In the genomic region with DNA sequence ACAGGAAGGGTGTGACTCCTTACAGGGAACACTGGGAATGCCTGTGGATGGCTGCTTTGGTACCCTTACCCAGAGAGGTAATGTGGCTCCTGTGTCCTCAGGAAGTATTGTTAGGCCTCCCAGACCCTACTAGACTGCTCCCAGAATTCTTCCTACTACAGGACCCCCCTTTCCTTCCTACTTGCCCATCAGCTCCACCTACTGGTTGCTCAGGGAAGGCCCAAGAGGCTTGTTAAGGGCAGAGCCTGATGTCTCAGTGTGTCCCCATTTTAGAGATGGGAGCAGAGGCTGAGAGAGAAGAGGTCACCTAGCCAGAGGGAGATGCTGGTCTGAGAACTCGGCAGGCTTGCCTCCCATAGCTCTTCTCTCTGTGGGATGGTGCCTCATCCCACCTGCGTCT, we compare ENCODE assay signal across 9 mouse cellular contexts.
DNase-seq lines count a peak whose midpoint lies in the region; ATAC-seq lines count a peak whose summit lies in the region.
"Had no signal": no experiment of that assay in that cellular context is flagged by ENCODE, and none has a peak within 500 bp of the region (broad histone marks: within the 10 kb centered on the region; RNA-seq: fewer than 3 reads in every experiment).

No protein-coding gene starts in this region.

- H3K36me3 ChIP-seq in hindbrain, embryonic 10.5 days = no peaks in the 10 kb centered on the region
- H3K36me3 ChIP-seq in hindbrain, embryonic 16.5 days (ENCODE audit: control insufficient read depth, insufficient read depth, low read length) = no peaks in the 10 kb centered on the region
- H3K36me3 ChIP-seq: midbrain, embryonic 12.5 days had no signal

- H3K4me1 ChIP-seq in hindbrain, embryonic 10.5 days (replicated peaks) = peaks cover 36% of the 10 kb centered on the region
- H3K4me1 ChIP-seq in hindbrain, embryonic 16.5 days (ENCODE audit: control insufficient read depth, insufficient read depth, low read depth, low read length) = peaks cover 6% of the 10 kb centered on the region; the same call in 1 of the 2 replicates

- WGBS in hindbrain, embryonic 10.5 days = 82% methylated on average over 2 of the region's 2 CpGs
- 72% methylated on average over 2 of the region's 2 CpGs for WGBS in hindbrain, embryonic 16.5 days

- peak; percentile 43 for DNase-seq in hindbrain, embryonic 10.5 days (ENCODE audit: low spot score)
- DNase-seq in B cell, adult 2 months = peak; percentile 33 to 37
- DNase-seq in adrenal gland, postnatal 25 days = peak; percentile 58
- DNase-seq in layer of hippocampus, adult 9-10 months (ENCODE audit: low spot score) = peak; percentile 38
- peak; percentile 65 for DNase-seq in thymus, postnatal 25 days
- no peak for DNase-seq in ovary, adult 18-20 months (ENCODE audit: low spot score)
- DNase-seq in cerebellum, adult 8-10 months = no peak

- H3K4me2 ChIP-seq in hindbrain, embryonic 16.5 days (ENCODE audit: low read length) = no peak overlapping the region
- H3K4me2 ChIP-seq: midbrain, embryonic 12.5 days had no signal

- H3K4me3 ChIP-seq in hindbrain, embryonic 10.5 days = no peak overlapping the region
- H3K4me3 ChIP-seq in hindbrain, embryonic 16.5 days (ENCODE audit: low read length) = no peak overlapping the region
- H3K4me3 ChIP-seq: midbrain, embryonic 12.5 days had no signal

- H3K9me3 ChIP-seq in hindbrain, embryonic 10.5 days = no peaks in the 10 kb centered on the region
- H3K9me3 ChIP-seq in hindbrain, embryonic 16.5 days (ENCODE audit: control insufficient read depth, low read length) = no peaks in the 10 kb centered on the region
- H3K9me3 ChIP-seq: midbrain, embryonic 12.5 days had no signal

- ATAC-seq in hindbrain, embryonic 16.5 days = no peak

- peak overlapping the region; percentile 30; the same call in 1 of the 2 replicates for H3K27ac ChIP-seq in hindbrain, embryonic 10.5 days
- H3K27ac ChIP-seq in hindbrain, embryonic 16.5 days (ENCODE audit: low read depth, low read length) = no peak overlapping the region
- H3K27ac ChIP-seq: midbrain, embryonic 12.5 days had no signal

- H3K27me3 ChIP-seq in hindbrain, embryonic 10.5 days (ENCODE audit: insufficient read depth, poor library complexity, severe bottlenecking) = peaks cover 5% of the 10 kb centered on the region; the same call in 1 of the 2 replicates
- H3K27me3 ChIP-seq in hindbrain, embryonic 16.5 days (replicated peaks; ENCODE audit: control insufficient read depth, insufficient read depth, low read length) = no peaks in the 10 kb centered on the region
- H3K27me3 ChIP-seq: midbrain, embryonic 12.5 days had no signal

- no peak overlapping the region for H3K9ac ChIP-seq in hindbrain, embryonic 16.5 days (ENCODE audit: low read depth, low read length)
- H3K9ac ChIP-seq: midbrain, embryonic 12.5 days had no signal

Comparison
In these comparisons a context has a peak if more than half of its experiments do, and no peak if none do; other contexts are left out.
1. DNase-seq: peak in hindbrain, embryonic 10.5 days (single experiment), B cell, adult 2 months (2 of 2), adrenal gland, postnatal 25 days (single experiment), layer of hippocampus, adult 9-10 months (single experiment) and thymus, postnatal 25 days (single experiment); none in ovary, adult 18-20 months (single experiment) and cerebellum, adult 8-10 months (single experiment).